Mouse (Mus musculus) midbrain, embryonic 11.5 days (tissue): ENCODE results near the gene Gstt2. TPM values are rescaled to one million over a fixed set of nuclear protein-coding genes. Genes with fewer than 3 reads are reported as not detected.

Experiments
- ATAC-seq: fragments of 200-750 bp; cut with Nextera tagmentation; 2 replicates; pipeline ENCODE4 v1.8.0; 2017; ENCODE audit warnings: moderate TSS enrichment, moderate library complexity; ENCODE audit not compliant: low FRiP score
- DNase-seq: peaks from one replicate; pipeline ENCODE4 v3.0.0; 2015; ENCODE audit warnings: low spot score; ENCODE audit errors: missing footprints
- H3K27ac ChIP-seq: fragments of 300-500 bp; sonication (generic); 2 replicates; pipeline ENCODE4 v1.5.1; 2014; ENCODE audit warnings: low read depth, low read length
- H3K27me3 ChIP-seq: fragments of 300-500 bp; sonication (generic); 2 replicates; pipeline ENCODE4 v1.6.1; 2014; ENCODE audit warnings: mild to moderate bottlenecking, low read length, moderate library complexity, mixed read lengths; ENCODE audit not compliant: control insufficient read depth, insufficient read depth
- H3K36me3 ChIP-seq: fragments of 300-500 bp; sonication (generic); 2 replicates; pipeline ENCODE4 v1.6.1; 2014; ENCODE audit warnings: mild to moderate bottlenecking, low read length, moderate library complexity, mixed read lengths; ENCODE audit not compliant: control insufficient read depth, insufficient read depth
- H3K4me1 ChIP-seq: fragments of 300-500 bp; sonication (generic); 2 replicates; pipeline ENCODE4 v1.6.1; 2014; ENCODE audit warnings: low read length; ENCODE audit not compliant: control insufficient read depth, insufficient read depth
- H3K4me2 ChIP-seq: fragments of 300-500 bp; sonication (generic); 2 replicates; pipeline ENCODE4 v1.6.1; 2014; ENCODE audit warnings: mild to moderate bottlenecking, moderate library complexity
- H3K4me3 ChIP-seq: fragments of 300-500 bp; sonication (generic); 2 replicates; pipeline ENCODE4 v1.5.1; 2014; ENCODE audit warnings: low read depth, low read length
- H3K9ac ChIP-seq: fragments of 300-500 bp; sonication (generic); 2 replicates; pipeline ENCODE4 v1.6.1; 2014; ENCODE audit warnings: low read length
- H3K9me3 ChIP-seq: fragments of 300-500 bp; sonication (generic); 2 replicates; pipeline ENCODE4 v1.6.1; 2016; ENCODE audit warnings: low read length; ENCODE audit not compliant: control insufficient read depth
- WGBS: fragments of 180-500 bp; shearing (Covaris S2); extraction: QIAGEN DNeasy Blood & Tissue Kit; methylation state at CpG from one replicate; pipeline ENCODE4 v1.1.7; 2014; 5-methylcytosine and 5-hydroxymethylcytosine counted together
- polyA plus RNA-seq: library from polyadenylated mRNA; unstranded; fragments of >200 nt; fragmentation: Nextera tagmentation; extraction: Ambion mirVana; gene quantifications from 2 replicates; pipeline ENCODE4 v1.2.1, GENCODE M21; 2014

The Gstt2 gene
- 6.3 and 8.4 TPM in 2 replicates for polyA plus RNA-seq

DNA sequence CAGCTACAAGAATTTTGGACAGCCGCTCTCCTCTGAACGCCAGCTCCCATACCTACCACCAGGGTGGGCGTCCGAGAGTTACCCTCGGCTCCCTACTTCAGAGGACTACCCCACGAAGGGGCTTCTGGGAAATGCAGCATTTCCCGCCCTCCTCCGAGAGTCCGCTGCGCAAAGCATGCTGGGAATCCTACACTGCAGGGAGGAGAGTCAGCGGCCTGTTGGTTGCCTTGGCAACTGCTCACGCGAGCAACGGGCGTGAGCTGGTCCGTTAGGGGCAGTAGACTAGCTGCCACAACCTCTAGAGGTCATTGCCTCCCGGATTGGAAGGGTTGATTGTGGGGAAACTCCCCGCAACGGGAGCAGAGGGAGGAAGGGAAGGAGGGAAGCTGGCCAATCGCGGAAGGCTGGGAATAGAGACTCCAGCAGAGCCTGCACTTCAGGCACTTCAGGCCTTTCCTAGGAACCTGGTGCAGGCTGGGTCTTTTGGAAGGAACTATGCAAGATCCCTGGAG is at the start of gene Gstt2:
Gene Gstt2, minus strand, starts transcription at position 177 of the 512 bp plus-strand sequence.
- ATAC-seq (peak; percentile 93), DNase-seq (peak; percentile 99)
- Histone ChIP-seq H3K27ac (peak within 1 kb of the TSS; percentile 52), H3K36me3 (no peaks in the 10 kb centered on the region), H3K9ac (peak within 1 kb of the TSS; percentile 61), H3K4me3 (peak within 1 kb of the TSS; percentile 35), H3K9me3 (no peaks in the 10 kb centered on the region), H3K27me3 (peaks cover 8% of the 10 kb centered on the region; the same call in 1 of the 2 replicates), H3K4me2 (peak within 1 kb of the TSS; percentile 64), H3K4me1 (peaks cover 18% of the 10 kb centered on the region)
- WGBS = under 1% methylated on average over 21 of the region's 21 CpGs

DNA sequence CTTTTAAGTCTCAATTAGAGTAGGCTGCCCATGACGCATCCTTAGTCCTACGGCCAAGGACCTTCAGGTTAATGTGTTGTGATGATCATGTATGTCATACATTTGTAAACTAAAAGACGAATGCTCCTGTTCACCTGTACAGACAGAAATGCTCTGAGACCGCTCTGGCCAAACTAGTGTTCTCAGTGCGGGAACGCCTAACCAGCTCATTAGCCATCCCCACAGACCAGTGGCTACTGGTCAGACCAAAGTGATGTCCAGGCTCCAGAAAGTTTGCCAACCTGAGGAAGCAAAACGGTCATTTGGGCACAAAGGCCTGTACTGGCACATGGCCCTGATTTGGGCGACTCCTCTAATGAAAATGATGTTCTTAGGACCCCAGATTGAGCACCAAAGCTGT is 47.5 kb upstream of the Gstt2 start:
- peak; percentile 57 for DNase-seq
- H3K4me2 ChIP-seq = no peak overlapping the region
- H3K36me3 ChIP-seq = no peaks in the 10 kb centered on the region
- H3K9me3 ChIP-seq = no peaks in the 10 kb centered on the region
- no peak overlapping the region for H3K4me3 ChIP-seq
- peaks cover 9% of the 10 kb centered on the region; the same call in 1 of the 2 replicates for H3K4me1 ChIP-seq
- H3K9ac ChIP-seq = no peak overlapping the region
- no peak for ATAC-seq
- no peak overlapping the region for H3K27ac ChIP-seq
- WGBS = 90% methylated on average over 8 of the region's 8 CpGs
- H3K27me3 ChIP-seq = no peaks in the 10 kb centered on the region

DNA sequence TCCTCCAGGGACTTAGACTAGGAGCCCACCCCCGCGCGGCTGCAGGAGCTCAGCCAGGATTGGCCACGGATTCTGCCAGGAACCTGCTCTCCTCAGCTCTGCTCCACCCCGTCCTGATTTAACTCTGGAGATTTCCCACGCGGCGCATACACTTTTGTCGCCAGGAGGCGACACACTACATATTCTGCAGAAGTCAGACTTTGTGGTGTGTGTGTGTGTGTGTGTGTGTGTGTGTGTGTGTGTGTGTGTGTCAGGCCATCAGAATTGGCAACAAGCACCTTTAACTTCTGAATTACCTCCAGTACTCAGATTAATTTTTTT is 46.0 kb upstream of the Gstt2 start:
- WGBS = 3% methylated on average over 10 of the region's 10 CpGs
- Histone ChIP-seq H3K9ac (no peak overlapping the region), H3K4me3 (no peak overlapping the region), H3K4me1 (peaks cover 9% of the 10 kb centered on the region; the same call in 1 of the 2 replicates), H3K4me2 (peak overlapping the region; percentile 5; the same call in 1 of the 2 replicates), H3K36me3 (no peaks in the 10 kb centered on the region), H3K27me3 (no peaks in the 10 kb centered on the region), H3K9me3 (no peaks in the 10 kb centered on the region), H3K27ac (no peak overlapping the region)
- peak; percentile 91 for DNase-seq
- peak; percentile 72 for ATAC-seq

DNA sequence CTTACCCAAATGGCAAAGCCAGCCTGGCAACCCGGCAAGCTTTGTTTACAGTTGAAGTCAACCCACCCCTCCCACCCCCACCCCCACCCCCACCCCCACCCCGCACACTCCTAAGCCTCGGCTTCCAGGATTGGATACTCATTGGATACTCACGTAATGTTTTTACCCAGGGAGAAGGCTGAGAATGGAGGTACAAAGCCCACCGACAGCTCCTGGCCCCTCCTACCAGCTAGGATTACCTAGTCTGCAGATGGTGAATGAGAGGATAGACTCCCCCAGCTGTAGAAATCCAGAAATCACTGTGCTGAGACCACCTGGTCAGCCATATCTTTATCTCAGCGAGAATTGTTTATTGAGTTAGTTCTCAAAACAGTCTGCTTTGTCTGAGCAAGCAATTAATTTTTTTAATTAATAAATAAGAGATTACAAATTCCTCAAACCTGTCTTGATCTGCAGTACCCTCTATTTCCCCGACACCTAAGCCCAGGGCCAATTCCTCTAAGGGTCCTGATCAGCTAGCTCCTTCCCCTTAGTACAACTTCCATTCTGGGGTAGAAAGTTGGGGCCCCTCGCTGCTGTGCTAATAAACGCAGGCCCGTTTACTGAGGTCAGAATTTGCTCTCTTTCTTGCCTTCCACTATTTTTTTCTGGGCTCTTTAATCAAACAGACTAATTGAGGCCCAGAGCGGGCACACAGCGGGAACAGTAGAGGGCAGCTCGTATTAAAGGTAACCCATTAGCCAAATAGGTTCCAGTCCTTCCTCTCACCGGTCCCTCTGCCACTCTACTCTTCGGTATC is 45.4 kb upstream of the Gstt2 start:
- no peak overlapping the region for H3K27ac ChIP-seq
- H3K4me1 ChIP-seq = peaks cover 9% of the 10 kb centered on the region; the same call in 1 of the 2 replicates
- no peak overlapping the region for H3K4me3 ChIP-seq
- no peaks in the 10 kb centered on the region for H3K9me3 ChIP-seq
- ATAC-seq (peak; percentile 33; the same call in 1 of the 2 replicates), DNase-seq (peak; percentile 90)
- no peaks in the 10 kb centered on the region for H3K27me3 ChIP-seq
- peak overlapping the region; percentile 5; the same call in 1 of the 2 replicates for H3K4me2 ChIP-seq
- H3K9ac ChIP-seq = no peak overlapping the region
- 5% methylated on average over 15 of the region's 15 CpGs for WGBS
- no peaks in the 10 kb centered on the region for H3K36me3 ChIP-seq

DNA sequence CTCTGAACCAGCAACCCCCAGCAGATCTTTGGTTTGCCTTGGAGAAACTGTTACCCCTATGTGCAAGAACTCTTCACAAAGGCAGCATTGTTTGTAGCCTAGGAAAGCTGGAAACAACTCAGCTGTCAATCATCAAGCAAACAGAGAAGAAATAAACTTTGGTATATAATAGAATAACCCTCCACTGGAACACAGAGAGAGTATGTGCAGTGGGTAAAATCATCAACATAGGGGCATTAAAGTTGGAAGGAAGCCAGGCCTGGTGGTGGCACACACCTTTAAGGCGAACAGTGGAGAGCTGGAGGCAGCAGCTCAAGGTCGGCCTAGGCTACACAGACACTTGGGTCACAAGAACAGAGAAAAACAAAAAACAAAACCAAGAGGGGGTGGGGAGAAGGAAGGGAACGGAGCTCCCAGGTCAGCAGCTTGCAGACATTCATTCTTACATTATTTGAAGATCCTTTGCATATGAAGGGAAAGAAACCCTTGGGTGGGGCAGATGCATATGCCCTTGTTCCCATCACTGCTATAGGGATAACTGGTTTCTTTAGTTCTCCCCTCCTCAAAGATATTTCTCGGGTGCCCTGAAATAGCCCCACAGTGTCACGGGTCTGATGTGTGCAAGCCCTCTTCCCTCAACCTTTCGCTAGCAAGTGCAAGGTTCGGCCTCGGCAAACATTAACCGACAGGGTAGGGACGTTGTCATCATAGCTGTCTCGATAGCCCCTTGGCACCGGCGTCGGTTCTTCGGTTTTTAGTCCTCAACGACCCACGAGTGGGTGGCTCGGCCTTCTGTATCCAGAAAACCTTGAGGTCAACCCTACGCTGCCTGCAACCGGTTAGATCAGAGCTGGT is 44.6 kb upstream of the Gstt2 start:
- peak; percentile 9; the same call in 1 of the 2 replicates for ATAC-seq
- no peak overlapping the region for H3K4me2 ChIP-seq

DNA sequence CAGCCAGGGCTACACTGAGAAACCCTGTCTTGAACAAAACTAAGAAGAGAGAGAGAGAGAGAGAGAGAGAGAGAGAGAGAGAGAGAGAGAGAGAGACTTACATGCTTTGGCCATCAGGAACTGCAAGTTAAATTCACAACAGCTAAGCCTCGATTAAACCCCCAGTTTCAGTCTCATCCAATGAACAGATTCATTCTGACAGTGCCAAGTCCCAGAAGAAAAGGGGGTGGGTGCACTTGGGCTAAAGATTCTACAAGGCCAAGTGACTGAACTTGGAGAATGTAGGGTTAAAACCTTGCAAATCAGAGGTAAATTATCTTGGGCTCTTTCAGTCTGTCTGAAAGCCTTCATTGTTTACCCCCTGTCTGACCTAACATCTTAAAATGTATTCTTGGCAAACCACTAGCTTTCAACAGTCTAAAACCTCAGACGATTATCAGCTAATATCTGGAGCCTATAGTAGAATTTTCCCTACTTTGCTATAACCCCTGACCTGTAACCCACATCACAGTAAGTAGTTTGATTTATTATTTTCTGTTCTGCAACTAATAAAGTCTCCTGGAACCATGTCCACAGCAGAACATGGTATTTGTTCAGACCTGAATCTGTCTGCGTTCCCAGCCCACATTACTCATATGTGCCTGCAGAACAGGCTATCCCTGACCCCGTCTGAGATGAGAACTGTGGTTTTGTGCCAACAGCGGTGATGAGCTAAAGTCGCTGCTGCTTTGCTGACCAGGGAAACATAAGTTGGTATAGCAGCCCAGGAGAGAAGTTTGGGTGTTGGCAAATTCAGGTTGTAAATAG is 43.8 kb upstream of the Gstt2 start:
- DNase-seq (peak; percentile 62), ATAC-seq (no peak)
- Histone ChIP-seq H3K4me1 (peaks cover 9% of the 10 kb centered on the region; the same call in 1 of the 2 replicates), H3K27me3 (no peaks in the 10 kb centered on the region), H3K4me2 (no peak overlapping the region), H3K27ac (no peak overlapping the region), H3K36me3 (no peaks in the 10 kb centered on the region), H3K4me3 (no peak overlapping the region), H3K9me3 (no peaks in the 10 kb centered on the region), H3K9ac (no peak overlapping the region)
- 71% methylated on average over 6 of the region's 6 CpGs for WGBS

More for the DNA sequence above, 44.6 kb upstream of the Gstt2 start:
- 15% methylated on average over 20 of the region's 20 CpGs for WGBS
- no peaks in the 10 kb centered on the region for H3K27me3 ChIP-seq
- no peak overlapping the region for H3K4me3 ChIP-seq
- H3K4me1 ChIP-seq = peaks cover 9% of the 10 kb centered on the region; the same call in 1 of the 2 replicates
- H3K9ac ChIP-seq = no peak overlapping the region; the same call in 1 of the 2 replicates
- H3K9me3 ChIP-seq = no peaks in the 10 kb centered on the region
- no peaks in the 10 kb centered on the region for H3K36me3 ChIP-seq
- no peak overlapping the region for H3K27ac ChIP-seq
- DNase-seq = peak; percentile 85

DNA sequence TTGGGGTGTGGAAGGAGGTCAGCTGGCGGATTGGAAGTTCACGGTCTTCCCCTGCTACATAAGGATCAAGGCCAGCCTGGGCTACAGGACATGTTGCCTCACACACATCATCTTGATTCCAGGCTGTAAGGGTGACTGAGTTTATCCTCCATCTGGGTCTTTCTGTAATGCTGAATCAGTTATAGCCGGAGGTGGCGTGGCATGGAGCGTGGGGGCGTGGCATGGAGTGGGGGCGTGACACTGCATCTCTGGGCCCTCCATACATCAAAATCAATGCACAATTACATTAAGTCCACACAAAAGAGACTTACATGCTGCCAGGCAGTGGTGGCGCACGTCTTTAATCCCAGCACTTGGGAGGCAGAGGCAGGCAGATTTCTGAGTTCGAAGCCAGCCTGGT is 43.1 kb upstream of the Gstt2 start:
- Histone ChIP-seq H3K4me2 (no peak overlapping the region), H3K36me3 (no peaks in the 10 kb centered on the region), H3K4me3 (no peak overlapping the region), H3K27ac (no peak overlapping the region), H3K9ac (no peak overlapping the region), H3K9me3 (no peaks in the 10 kb centered on the region), H3K27me3 (no peaks in the 10 kb centered on the region), H3K4me1 (peaks cover 9% of the 10 kb centered on the region; the same call in 1 of the 2 replicates)
- no peak for ATAC-seq
- 92% methylated on average over 10 of the region's 10 CpGs for WGBS
- DNase-seq = peak; percentile 39

DNA sequence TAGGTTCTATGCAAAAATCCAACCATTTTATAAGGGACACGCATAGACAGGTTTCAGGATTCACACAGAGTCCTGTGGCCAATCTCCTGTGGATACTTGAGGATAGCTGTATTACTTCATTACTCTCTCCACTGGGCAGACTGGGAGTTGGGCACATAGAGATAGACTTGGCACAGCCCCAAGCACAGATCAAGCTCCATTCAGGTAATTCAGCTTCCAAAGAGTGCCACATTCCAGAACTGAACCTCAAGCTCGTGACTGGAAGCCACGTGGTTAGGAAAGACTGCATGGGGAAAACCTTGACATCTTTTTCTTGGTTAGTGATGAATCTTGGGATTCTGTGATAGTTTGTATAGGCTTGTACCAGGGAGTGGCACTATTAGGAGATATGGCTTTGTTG is 41.6 kb upstream of the Gstt2 start:
- Histone ChIP-seq H3K27ac (no peak overlapping the region), H3K36me3 (no peaks in the 10 kb centered on the region), H3K9ac (no peak overlapping the region), H3K27me3 (no peaks in the 10 kb centered on the region), H3K4me2 (no peak overlapping the region), H3K4me3 (no peak overlapping the region), H3K4me1 (peaks cover 11% of the 10 kb centered on the region; the same call in 1 of the 2 replicates), H3K9me3 (no peaks in the 10 kb centered on the region)
- ATAC-seq (no peak), DNase-seq (no peak)
- 87% methylated on average over 3 of the region's 3 CpGs for WGBS
